Comparison of ENCODE assay signal across 8 mouse cellular contexts in the genomic region with DNA sequence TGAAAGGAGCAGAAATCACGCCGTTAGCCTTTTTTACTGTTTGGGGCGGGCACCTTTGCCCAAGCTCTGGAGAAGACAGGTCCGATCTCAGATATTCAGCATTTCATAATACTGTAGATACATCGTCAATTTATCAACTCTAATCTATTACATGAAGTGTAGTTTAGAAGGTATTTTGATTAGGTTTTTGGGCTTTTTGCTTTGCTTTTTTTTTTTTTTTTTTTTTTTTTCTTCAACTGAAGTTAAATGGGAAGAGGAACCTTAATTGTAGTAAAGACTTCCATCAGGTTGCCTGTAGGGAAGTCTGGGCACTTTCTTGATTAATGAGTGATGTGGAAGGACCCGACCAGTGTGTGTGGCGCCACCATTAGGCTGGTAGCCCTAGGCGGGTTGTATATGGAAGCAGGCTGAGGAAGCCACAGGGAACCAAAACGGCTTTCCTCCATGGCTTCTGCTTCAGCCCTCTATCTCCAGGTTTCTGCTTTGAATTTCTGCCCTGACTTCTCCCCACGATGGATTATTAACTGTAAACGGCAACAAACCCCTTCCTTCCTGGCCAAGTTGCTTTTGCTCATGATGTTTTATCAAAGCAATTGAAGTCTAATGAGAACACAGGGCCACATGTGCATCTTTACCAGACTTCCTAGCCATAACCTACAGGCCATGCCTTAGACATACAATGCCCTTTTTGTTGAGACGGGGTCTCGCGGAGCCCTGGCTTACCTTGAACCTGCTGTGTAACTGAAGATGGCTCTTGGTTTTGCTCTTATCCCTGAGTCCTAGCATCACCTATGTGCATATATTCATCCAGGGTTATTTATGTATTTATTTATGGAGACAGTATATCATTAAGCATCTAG. TPM values are rescaled to one million over a fixed set of nuclear protein-coding genes. Genes with fewer than 3 reads are reported as not detected.
DNase-seq lines count a peak whose midpoint lies in the region; ATAC-seq and TF ChIP-seq lines count a peak whose summit lies in the region.

No protein-coding gene starts in this region.

- 25% methylated on average over 14 of the region's 14 CpGs for WGBS in forebrain, postnatal 0 days
- WGBS in lung, postnatal 0 days, result 26% methylated on average over 14 of the region's 14 CpGs
- 25% methylated on average over 14 of the region's 14 CpGs for WGBS in stomach, postnatal 0 days

- TF ChIP-seq EP300 in lung, postnatal 0 days (IDR thresholded peaks at IDR 0.05), result no peak
- TF ChIP-seq EP300 in stomach, postnatal 0 days (optimal IDR thresholded peaks at IDR 0.05), result no peak

- H3K27ac ChIP-seq in forebrain, postnatal 0 days (ENCODE audit: low read depth, low read length), result peak overlapping the region; percentile 94
- peak overlapping the region; percentile 98 for H3K27ac ChIP-seq in lung, postnatal 0 days (ENCODE audit: low read length)
- H3K27ac ChIP-seq in stomach, postnatal 0 days (replicated peaks), result peak overlapping the region; percentile 89

- peak; percentile 45 for TF ChIP-seq CTCF in forebrain, postnatal 0 days (IDR thresholded peaks at IDR 0.05; ENCODE audit: low read depth)
- peak; percentile 46; the same call in 1 of the 2 replicates for TF ChIP-seq CTCF in lung, postnatal 0 days (IDR thresholded peaks at IDR 0.05)
- peak; percentile 44 for TF ChIP-seq CTCF in stomach, postnatal 0 days (IDR thresholded peaks at IDR 0.05; ENCODE audit: low read depth)

- H3K9ac ChIP-seq in forebrain, postnatal 0 days, result peak overlapping the region; percentile 74
- H3K9ac ChIP-seq in lung, postnatal 0 days (replicated peaks; ENCODE audit: low read depth), result peak overlapping the region; percentile 91
- H3K9ac ChIP-seq in stomach, postnatal 0 days (ENCODE audit: low read length), result peak overlapping the region; percentile 84

- H3K4me1 ChIP-seq in forebrain, postnatal 0 days (ENCODE audit: insufficient read depth), result no peaks in the 10 kb centered on the region
- peaks cover 10% of the 10 kb centered on the region; the same call in 1 of the 2 replicates for H3K4me1 ChIP-seq in lung, postnatal 0 days (ENCODE audit: insufficient read depth, low read depth, low read length)
- peaks cover 3% of the 10 kb centered on the region; the same call in 1 of the 2 replicates for H3K4me1 ChIP-seq in stomach, postnatal 0 days (replicated peaks; ENCODE audit: control insufficient read depth, insufficient read depth)

- H3K4me3 ChIP-seq in forebrain, postnatal 0 days (ENCODE audit: low read depth, low read length), result peak overlapping the region; percentile 83
- H3K4me3 ChIP-seq in lung, postnatal 0 days (ENCODE audit: low read depth, low read length), result peak overlapping the region; percentile 94
- peak overlapping the region; percentile 87 for H3K4me3 ChIP-seq in stomach, postnatal 0 days (ENCODE audit: low read depth, low read length)

- DNase-seq in layer of hippocampus, adult 11-12 months (ENCODE audit: low spot score), result peak; percentile 14
- no peak for DNase-seq in layer of hippocampus, adult 9-10 months (ENCODE audit: low spot score)
- DNase-seq in c-Kit-positive CD71-positive TER-119-negative erythroid progenitor cells, embryonic 14.5 days (ENCODE audit: low read depth), result peak; percentile 14
- DNase-seq in forebrain, postnatal 0 days, result peak; percentile 9
- peak; percentile 20 for DNase-seq in kidney, adult 18-20 months
- DNase-seq in lung, postnatal 0 days (ENCODE audit: low spot score), result no peak
- peak; percentile 35 for DNase-seq in stomach, postnatal 0 days (ENCODE audit: low spot score)

- no peaks in the 10 kb centered on the region for H3K36me3 ChIP-seq in forebrain, postnatal 0 days (ENCODE audit: insufficient read depth)
- H3K36me3 ChIP-seq in lung, postnatal 0 days (ENCODE audit: insufficient read depth, low read length), result no peaks in the 10 kb centered on the region
- no peaks in the 10 kb centered on the region for H3K36me3 ChIP-seq in stomach, postnatal 0 days (ENCODE audit: control insufficient read depth, insufficient read depth, low read length)

- no peaks in the 10 kb centered on the region for H3K27me3 ChIP-seq in forebrain, postnatal 0 days (ENCODE audit: insufficient read depth, low read length)
- H3K27me3 ChIP-seq in lung, postnatal 0 days (replicated peaks; ENCODE audit: insufficient read depth, low read length), result no peaks in the 10 kb centered on the region; the same call in 1 of the 2 replicates
- H3K27me3 ChIP-seq in stomach, postnatal 0 days (ENCODE audit: control insufficient read depth, insufficient read depth, low read length), result no peaks in the 10 kb centered on the region

- H3K4me2 ChIP-seq in forebrain, postnatal 0 days (ENCODE audit: low read depth), result peak overlapping the region; percentile 95
- H3K4me2 ChIP-seq in lung, postnatal 0 days (replicated peaks; ENCODE audit: low read depth, low read length), result peak overlapping the region; percentile 94
- H3K4me2 ChIP-seq in stomach, postnatal 0 days (replicated peaks; ENCODE audit: low read depth), result peak overlapping the region; percentile 98

- no peaks in the 10 kb centered on the region for H3K9me3 ChIP-seq in forebrain, postnatal 0 days (ENCODE audit: low read length)
- no peaks in the 10 kb centered on the region for H3K9me3 ChIP-seq in lung, postnatal 0 days (ENCODE audit: low read length)
- no peaks in the 10 kb centered on the region for H3K9me3 ChIP-seq in stomach, postnatal 0 days (ENCODE audit: control insufficient read depth, low read length)

- no peak for ATAC-seq in forebrain, postnatal 0 days
- no peak for ATAC-seq in lung, postnatal 0 days
- ATAC-seq in stomach, postnatal 0 days (ENCODE audit: low FRiP score, low TSS enrichment), result no peak
- no peak for ATAC-seq in inflammation-experienced regulatory T-cells, adult 6 months

RNA-seq across cellular contexts. Expression of gene Cry1, which starts 1.0 kb away (rescaled TPM):
- 22.7 and 24.3 TPM in 2 replicates for total RNA-seq in forebrain, postnatal 0 days (2014; rRNA removed)
- polyA plus RNA-seq in forebrain, postnatal 0 days (2015; fragmentation: Nextera tagmentation; extraction: Ambion mirVana), result 23.3 and 29.7 TPM in 2 replicates
- 28.8 and 29.4 TPM in 2 replicates for polyA plus RNA-seq in lung, postnatal 0 days (2015; fragmentation: Nextera tagmentation; extraction: Ambion mirVana)
- polyA plus RNA-seq in stomach, postnatal 0 days (2015; fragmentation: Nextera tagmentation; extraction: Ambion mirVana), result 16.5 and 16.7 TPM in 2 replicates
- polyA plus RNA-seq in inflammation-experienced regulatory T-cells, adult 6 months (2017; shearing (Covaris generic)), result 1 to 10 TPM; 4.1 to 7.8 (median 5.3) TPM

RNA-seq across cellular contexts. Expression of gene Mterf2, which starts 58.0 kb away (rescaled TPM):
- total RNA-seq in forebrain, postnatal 0 days (2014; rRNA removed), result 23.6 and 29.0 TPM in 2 replicates
- 18.7 and 20.3 TPM in 2 replicates for polyA plus RNA-seq in forebrain, postnatal 0 days (2015; fragmentation: Nextera tagmentation; extraction: Ambion mirVana)
- 7.2 and 7.3 TPM in 2 replicates for polyA plus RNA-seq in lung, postnatal 0 days (2015; fragmentation: Nextera tagmentation; extraction: Ambion mirVana)
- 5.4 and 7.2 TPM in 2 replicates for polyA plus RNA-seq in stomach, postnatal 0 days (2015; fragmentation: Nextera tagmentation; extraction: Ambion mirVana)
- 10 to 100 TPM; 16.1 to 25.0 (median 19.9) TPM for polyA plus RNA-seq in inflammation-experienced regulatory T-cells, adult 6 months (2017; shearing (Covaris generic))

Comparison
In these comparisons a context has a peak if more than half of its experiments do, and no peak if none do; other contexts are left out.
1. DNase-seq: peak in layer of hippocampus, adult 11-12 months (single experiment), c-Kit-positive CD71-positive TER-119-negative erythroid progenitor cells, embryonic 14.5 days (single experiment), forebrain, postnatal 0 days (single experiment), kidney, adult 18-20 months (single experiment) and stomach, postnatal 0 days (single experiment); none in layer of hippocampus, adult 9-10 months (single experiment) and lung, postnatal 0 days (single experiment).
2. Peak in every context shown above with its lines, with median percentiles within 50 percentile points of each other: H3K27ac ChIP-seq, H3K4me2 ChIP-seq, H3K4me3 ChIP-seq, H3K9ac ChIP-seq and CTCF ChIP-seq.